Mouse (Mus musculus): ENCODE measurements at regions not wholly inside any gene's neighbourhood (a gene's known extent, or its start where the extent isn't known, plus 50 kb on each side); places are given as distances from the start of the nearest gene placed in this dataset.

DNA sequence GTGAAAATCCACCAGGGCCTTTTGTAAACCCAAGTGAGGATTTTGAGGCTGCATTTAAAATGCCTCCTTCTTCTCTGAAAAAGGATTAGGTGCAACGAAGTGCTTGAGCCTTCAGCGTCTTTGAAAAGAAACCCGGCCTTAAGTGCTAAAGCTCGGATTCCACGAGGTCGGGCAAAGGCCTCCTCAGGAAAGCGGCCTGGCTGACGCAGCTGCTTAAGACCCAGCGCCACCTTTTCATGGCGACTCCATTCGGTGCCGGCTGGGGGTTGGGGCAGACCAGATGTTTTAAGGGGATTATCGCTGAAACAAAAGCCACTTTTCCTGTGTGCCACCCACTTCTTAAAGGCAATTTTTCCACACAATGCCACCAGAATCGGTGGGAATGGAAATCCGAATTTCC, 61.6 kb upstream of the 4932438H23Rik start:
- no peak for DNase-seq (ENCODE audit: low spot score)

DNA sequence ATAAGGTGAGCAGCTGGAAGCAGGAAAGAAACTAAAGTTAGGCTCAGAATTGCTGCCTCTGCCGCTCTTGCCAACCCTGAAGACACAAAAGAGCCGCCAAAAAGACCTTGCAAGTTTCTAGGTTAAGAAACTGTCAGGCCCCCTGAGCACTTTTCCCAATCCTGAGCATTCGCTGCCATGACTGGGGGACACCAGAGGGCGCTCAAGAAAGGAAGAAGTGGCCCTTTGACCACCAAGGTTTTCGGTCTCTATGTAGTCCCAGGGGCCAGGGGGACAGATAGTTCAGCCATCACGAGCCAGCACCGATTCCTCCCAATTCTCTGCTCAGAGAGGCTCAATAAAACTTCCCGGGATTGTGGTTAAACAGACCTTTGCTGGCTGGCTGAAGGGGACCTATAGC, 64.6 kb upstream of the Olig2 start:
- peak; percentile 16 for DNase-seq (ENCODE audit: low spot score)

- DNase-seq (ENCODE audit: low spot score), result no peak
These were observed 63.6 kb upstream of the Olig2 start for GRCm38 (mm10) chr16:91161616-91162015.

- DNase-seq (ENCODE audit: low spot score), result no peak
These were observed 62.9 kb upstream of the Olig2 start for GRCm38 (mm10) chr16:91162381-91162780.

- no peak for DNase-seq (ENCODE audit: low spot score)
These were observed 59.4 kb upstream of the Olig2 start for GRCm38 (mm10) chr16:91165906-91166305.

GRCm38 (mm10) chr16:91166866-91167265, 58.4 kb upstream of the Olig2 start:
- DNase-seq (ENCODE audit: low spot score), result peak; percentile 5

GRCm38 (mm10) chr16:91168398-91168797, 56.9 kb upstream of the Olig2 start:
- no peak for DNase-seq (ENCODE audit: low spot score)

- no peak for DNase-seq (ENCODE audit: low spot score)
These were observed 55.4 kb upstream of the Olig2 start for GRCm38 (mm10) chr16:91169829-91170228.

DNA sequence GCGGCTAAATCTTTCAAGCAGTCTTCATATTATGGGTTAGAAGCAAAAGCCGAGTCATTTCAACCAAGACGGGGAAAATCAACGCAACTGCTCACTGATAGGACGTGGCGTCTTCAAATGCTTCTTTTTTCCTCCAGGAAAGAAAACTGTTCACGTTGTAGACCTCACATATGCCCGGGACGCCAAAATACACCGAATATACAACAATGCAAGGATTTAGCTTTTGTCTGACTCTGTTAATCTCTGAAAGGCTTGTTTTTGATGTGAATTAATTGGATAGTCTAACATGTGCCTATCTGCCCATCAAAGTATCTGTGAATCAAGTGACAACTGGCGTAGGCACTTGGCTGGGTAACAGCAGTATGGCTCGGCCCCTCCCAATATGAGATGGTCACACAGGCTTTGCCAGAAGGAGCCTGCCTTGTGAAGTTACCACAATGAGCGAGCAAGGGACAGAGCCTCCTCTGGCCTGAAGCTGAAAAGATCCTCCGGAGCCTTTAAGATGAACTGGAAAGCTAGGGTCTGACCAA, 53.3 kb upstream of the Olig2 start:
- no peak for DNase-seq (ENCODE audit: low spot score)

DNA sequence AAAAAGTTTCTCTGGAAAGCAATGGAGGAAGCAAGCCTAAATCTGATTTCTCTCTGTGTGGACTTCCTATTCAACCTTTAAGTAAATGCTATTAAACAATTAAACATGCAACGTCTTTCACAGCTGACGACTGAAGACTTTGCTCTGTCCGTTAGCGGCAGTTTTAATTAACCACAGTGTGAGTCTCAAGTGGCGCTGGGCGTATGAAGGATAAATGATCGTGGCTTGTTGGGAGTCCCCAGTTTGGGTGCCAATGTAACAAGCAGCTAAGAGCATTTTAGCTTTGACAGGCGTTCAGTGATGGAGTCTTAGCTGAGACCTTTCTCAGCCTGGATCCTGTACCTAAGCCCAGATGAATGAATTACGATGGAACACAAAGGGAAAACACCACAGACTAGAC, 52.7 kb upstream of the Olig2 start:
- no peak for DNase-seq (ENCODE audit: low spot score)

GRCm38 (mm10) chr16:91173241-91173640, 52.0 kb upstream of the Olig2 start:
- DNase-seq (ENCODE audit: low spot score), result no peak

DNA sequence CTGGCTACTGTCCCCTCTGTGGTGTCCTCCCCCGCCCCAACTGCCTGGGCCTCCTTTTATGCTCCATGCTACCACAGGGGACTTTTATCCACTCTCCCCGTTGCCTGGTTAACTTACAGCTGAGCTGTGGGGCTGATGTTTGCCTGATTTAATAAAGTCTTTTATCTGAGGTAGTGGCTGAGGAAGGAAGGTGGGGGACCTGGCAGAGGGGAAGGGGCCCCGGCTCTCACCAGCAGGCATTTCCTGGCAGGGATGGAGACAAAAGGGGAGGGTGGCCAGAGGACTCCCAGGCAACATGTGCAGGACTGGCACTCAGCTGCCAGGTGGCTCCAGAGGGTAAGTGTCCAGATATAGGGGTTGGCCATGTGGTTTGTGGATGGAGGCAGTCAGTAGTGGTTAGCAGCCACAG, 51.4 kb upstream of the Olig2 start:
- DNase-seq (ENCODE audit: low spot score), result no peak

- no peak for DNase-seq (ENCODE audit: low spot score)
These were observed 50.9 kb upstream of the Olig2 start for GRCm38 (mm10) chr16:91174401-91174800.

All from urinary bladder, postnatal 25 days (tissue).